Mouse (Mus musculus) retina, postnatal 1 day (tissue): ENCODE results near the gene A030005K14Rik.

Experiments used
- DNase-seq: peaks from one replicate; pipeline ENCODE4 v3.0.0-alpha.2; 2012

The A030005K14Rik gene

GRCm38 (mm10) chr1:83034509-83034908 lies 24.7 kb downstream of the A030005K14Rik start:
- no peak for DNase-seq

GRCm38 (mm10) chr1:83032508-83032907 lies 26.7 kb downstream of the A030005K14Rik start:
- DNase-seq: no peak

DNA sequence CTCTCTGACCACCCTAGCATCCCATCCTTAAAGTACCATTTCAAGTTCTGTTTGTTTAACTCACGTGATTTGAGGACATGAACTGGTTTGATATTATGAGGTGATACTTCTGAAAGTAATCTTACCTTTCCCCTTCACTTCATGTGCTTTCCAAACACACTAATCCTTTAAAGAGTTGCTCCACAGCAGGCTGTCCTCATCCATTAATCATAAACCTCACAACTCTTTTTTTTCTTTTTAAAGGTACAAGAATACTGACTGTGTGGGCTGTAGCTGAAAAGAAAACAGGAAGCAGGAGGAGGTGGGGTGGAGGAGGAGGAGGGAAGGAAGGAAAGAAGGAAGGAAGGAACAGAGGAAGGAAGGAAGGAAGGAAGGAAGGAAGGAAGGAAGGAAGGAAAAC lies 27.2 kb downstream of the A030005K14Rik start:
- DNase-seq: no peak

GRCm38 (mm10) chr1:83016556-83016955 lies 42.6 kb downstream of the A030005K14Rik start:
- no peak for DNase-seq

DNA sequence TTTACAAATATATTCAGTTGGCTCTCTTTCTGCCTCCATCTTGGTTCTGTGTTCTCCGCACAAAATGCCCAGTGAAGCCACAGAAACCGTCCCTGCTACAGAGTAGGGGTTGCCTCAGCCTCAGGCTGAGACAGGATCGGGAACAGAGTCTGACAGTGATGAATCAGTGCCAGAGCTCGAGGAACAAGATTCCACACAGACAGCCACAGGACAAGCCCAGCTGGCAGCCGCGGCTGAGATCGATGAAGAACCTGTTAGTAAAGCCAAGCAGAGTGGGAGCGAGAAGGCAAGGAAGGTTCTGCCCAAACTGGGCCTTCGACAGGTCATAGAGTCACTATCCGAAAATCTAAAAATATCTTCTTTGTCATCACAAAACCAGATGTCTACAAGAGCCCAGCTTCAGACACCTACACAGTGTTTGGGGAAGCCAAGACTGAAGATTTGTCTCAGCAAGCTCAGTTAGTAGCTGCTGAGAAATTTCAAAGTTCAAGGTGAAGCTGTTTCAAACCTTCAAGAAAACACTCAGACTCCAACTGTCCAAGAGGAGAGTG lies 43.8 kb downstream of the A030005K14Rik start:
- no peak for DNase-seq

DNA sequence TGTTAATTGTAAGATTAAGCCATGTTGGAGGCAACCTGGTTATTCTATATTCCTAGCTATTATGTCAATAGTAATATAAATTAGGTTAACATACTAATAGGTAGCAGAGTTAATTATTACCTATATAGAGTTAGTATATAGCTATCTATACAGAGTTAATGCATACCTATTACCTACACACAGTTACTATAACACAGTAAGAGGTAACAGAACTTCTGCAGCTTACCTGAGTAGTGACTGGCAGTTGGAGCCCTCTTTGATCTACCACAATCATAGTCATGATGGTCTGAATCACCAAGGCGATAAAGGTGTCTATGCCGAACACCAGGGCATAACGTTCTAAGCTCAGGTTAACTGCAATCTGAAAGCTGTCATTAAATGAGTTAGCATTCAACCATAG lies 44.7 kb downstream of the A030005K14Rik start:
- no peak for DNase-seq
